Mouse (Mus musculus): ENCODE measurements at regions not wholly inside any gene's neighbourhood (a gene's known extent, or its start where the extent isn't known, plus 50 kb on each side); places are given as distances from the start of the nearest gene placed in this dataset.

DNA sequence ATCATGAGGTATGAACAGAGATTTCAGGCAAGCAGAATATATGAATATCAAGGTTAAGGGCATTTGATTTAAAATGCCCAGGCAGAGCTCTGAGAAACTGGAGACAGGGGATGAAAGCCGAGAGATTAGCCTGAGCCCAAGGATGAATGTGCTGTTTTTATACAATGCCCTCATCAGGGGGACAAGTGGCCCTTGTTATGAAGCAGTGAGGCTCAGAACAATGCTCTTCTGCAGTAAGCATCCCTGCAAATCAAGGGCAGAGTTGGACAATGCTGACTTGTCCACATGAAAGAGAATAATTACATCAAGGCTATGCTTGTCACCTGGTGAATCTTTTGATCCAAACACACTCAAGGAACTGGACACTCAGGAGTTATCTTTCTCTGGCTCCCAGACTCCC is 348.1 kb upstream of the Adgra3 start:
- TF ChIP-seq POU5F1 (IDR thresholded peaks at IDR 0.05; ENCODE audit: borderline replicate concordance, low read length) = no peak
- TF ChIP-seq CTCF (conservative IDR thresholded peaks at IDR 0.05; ENCODE audit: low read length) = no peak

Data from E14TG2a.4 (cell line).